Mouse (Mus musculus): ENCODE measurements at regions not wholly inside any gene's neighbourhood (a gene's known extent, or its start where the extent isn't known, plus 50 kb on each side); places are given as distances from the start of the nearest gene placed in this dataset.

DNA sequence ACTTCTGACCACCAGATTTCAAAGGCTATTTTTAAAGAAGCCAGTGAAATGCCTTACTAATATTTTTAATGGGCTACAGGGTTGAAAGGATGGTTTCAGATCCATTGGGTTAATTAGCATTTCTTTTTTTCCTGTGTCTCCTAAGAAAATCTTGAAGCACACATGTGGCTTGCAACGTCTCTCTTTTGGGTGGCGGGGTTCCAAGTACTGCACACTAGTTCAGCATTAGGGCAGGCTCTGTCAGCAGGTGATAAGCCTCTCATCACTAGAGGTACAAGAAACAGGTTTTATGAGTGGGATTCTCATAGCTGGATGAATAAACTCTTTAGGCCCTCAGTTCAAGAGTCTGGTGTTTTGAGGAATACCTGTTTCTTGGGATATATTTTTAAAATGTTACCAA lies 103.2 kb upstream of the Jun start:
- no peaks in the 10 kb centered on the region for H3K36me3 ChIP-seq
- WGBS, result 71% methylated on average over 2 of the region's 2 CpGs
- no peaks in the 10 kb centered on the region for H3K9me3 ChIP-seq
- no peak for ATAC-seq (replicated peaks)
- no peak overlapping the region for H3K4me3 ChIP-seq
- H3K4me2 ChIP-seq (replicated peaks), result no peak overlapping the region
- H3K27ac ChIP-seq (replicated peaks), result no peak overlapping the region
- no peak overlapping the region for H3K9ac ChIP-seq (replicated peaks)
- no peaks in the 10 kb centered on the region for H3K27me3 ChIP-seq
- peaks cover 17% of the 10 kb centered on the region for H3K4me1 ChIP-seq

DNA sequence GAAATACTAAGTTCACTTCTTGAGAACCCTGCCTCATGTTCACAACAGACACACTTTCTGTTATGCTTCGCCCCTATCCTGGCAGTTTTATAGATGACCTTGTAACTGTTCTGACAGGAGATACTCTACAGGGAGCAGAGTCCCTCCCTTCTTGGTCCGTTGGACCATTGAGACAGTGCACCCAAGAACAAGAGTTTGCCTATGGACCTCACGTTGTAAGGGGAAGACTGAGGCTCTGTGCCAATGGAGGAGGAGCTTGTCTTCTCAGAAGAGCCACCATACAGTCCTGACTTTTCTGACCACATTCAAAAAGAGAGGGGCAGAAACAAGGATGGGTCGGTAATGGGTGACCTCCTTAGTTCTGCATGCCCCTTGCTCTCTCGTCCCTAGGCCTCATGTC lies 103.8 kb upstream of the Jun start:
- Histone ChIP-seq H3K9ac (replicated peaks) (no peak overlapping the region), H3K27ac (replicated peaks) (no peak overlapping the region), H3K9me3 (no peaks in the 10 kb centered on the region), H3K36me3 (no peaks in the 10 kb centered on the region), H3K4me1 (peaks cover 18% of the 10 kb centered on the region), H3K27me3 (no peaks in the 10 kb centered on the region), H3K4me3 (no peak overlapping the region), H3K4me2 (replicated peaks) (no peak overlapping the region)
- WGBS, result 88% methylated on average over 5 of the region's 5 CpGs
- no peak for ATAC-seq (replicated peaks)

DNA sequence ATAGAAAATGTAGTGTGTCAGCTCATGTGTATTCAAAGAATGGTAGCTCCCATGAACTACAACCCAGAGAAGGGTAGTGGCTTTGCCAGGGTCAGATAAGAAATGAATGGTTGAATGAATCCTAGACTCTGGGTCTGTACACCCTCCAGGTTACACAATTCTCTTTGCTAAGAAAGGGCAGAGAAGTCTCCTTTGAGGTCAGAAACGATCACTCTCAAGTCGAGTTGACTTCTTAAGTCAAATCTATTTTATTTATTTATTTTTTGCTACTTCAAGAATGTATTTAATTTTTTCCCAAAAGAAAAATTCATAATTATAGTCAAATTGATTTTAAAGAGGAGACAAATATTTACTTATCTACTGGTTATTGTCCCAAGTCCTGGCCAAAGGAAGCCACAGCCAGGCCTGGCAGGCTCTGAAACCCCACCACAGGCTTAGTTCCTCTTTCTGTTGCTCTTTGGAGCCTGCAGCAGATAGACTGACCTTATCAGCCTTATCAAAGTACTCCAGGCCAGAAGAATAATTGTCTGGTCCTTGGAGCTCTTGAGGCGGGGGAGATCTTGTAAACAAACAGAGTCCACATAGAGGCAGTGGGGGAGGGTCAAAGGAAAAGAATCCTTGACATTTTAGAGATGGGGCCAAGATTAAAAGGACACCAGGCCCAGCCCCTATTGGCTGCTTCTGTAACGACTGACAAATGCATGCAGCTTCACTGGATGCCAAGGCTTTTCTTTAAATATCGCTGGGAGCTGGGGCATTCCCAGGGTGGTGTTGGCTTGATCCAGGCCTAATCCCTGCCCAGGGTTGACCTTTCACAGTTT lies 104.6 kb upstream of the Jun start:
- WGBS, result 51% methylated on average over 5 of the region's 5 CpGs
- peaks cover 24% of the 10 kb centered on the region for H3K4me1 ChIP-seq
- no peak for ATAC-seq (replicated peaks)
- no peak overlapping the region for H3K9ac ChIP-seq (replicated peaks)
- no peak overlapping the region for H3K4me2 ChIP-seq (replicated peaks)
- H3K27ac ChIP-seq (replicated peaks), result no peak overlapping the region
- H3K27me3 ChIP-seq, result no peaks in the 10 kb centered on the region
- no peaks in the 10 kb centered on the region for H3K9me3 ChIP-seq
- H3K36me3 ChIP-seq, result no peaks in the 10 kb centered on the region
- no peak overlapping the region for H3K4me3 ChIP-seq

DNA sequence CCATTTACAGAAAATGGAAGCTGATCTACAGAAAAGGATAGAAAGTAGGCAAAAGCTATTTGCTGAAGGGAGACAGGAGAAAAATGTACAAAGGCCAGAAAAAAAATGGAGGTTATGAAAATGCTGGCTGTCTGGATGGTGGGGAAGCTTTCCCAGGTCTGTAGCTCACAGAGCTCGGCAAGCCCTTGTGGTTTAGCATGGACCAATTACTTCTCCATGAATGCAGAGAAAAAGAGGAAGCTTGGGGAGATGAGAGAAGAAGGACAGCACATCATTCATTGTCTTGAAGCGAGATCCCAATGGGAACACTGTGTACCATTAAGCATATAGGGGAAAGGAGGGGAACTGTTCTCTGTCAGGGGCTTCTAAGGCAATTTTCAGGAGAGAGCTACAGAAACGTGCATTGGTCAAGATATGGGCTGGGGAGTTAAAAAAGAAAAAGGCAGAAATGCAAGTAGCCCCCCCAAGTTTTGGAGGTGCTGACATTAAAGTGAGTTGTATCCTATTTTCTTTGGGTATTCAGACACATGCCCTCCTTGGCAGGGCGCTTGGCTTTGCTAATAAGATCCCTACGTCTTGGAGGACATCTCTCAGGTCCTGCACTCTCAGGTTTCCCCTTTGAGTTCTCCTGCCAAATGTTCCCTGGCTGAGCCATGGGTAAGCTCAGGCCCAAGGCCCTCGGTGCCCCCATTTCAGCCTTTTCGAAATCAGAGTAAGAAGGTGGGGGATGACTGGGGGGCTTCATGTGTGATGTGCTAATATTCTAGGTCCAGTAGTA lies 105.8 kb upstream of the Jun start:
- peaks cover 25% of the 10 kb centered on the region for H3K4me1 ChIP-seq
- no peak overlapping the region for H3K9ac ChIP-seq (replicated peaks)
- H3K27me3 ChIP-seq, result no peaks in the 10 kb centered on the region
- no peak overlapping the region for H3K27ac ChIP-seq (replicated peaks)
- 83% methylated on average over 7 of the region's 7 CpGs for WGBS
- no peak for ATAC-seq (replicated peaks)
- no peaks in the 10 kb centered on the region for H3K36me3 ChIP-seq
- no peaks in the 10 kb centered on the region for H3K9me3 ChIP-seq
- H3K4me2 ChIP-seq (replicated peaks), result no peak overlapping the region
- no peak overlapping the region for H3K4me3 ChIP-seq

DNA sequence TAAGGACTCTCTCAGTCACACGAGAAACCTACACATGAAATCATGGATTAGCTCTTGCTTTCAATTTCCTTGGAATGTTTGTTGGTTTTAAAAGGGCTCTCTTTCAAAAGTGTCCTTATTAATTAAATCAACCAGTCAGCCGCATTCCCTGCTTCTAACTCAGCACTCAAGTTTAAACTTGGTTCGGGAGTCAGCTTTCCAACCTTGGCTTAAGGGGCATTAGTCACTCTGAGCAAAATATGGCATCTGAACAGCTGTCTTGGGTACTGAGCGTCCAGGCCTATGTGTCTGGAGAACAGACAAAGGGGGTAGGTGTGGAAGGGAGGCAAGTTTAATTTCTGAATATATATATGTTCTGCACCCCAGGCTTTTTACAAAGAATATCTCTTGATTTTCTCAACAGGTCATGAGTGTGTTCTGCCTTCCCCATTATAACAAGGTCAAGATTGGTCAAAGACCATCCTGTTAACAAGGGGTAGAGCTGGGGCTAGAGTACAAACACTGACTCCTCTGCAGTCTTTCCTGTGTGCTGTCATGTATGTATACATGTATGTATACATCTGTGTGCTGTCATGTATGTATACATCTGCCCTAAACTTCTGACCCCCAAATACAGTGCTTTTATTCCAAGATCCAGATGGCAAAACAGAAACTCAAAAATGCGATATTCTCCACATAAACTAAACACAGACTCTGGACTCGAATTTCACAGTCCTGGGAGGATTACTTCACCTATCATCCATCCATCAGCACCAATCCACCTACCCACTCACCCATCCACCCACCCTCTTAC lies 106.8 kb upstream of the Jun start:
- no peaks in the 10 kb centered on the region for H3K9me3 ChIP-seq
- H3K4me2 ChIP-seq (replicated peaks), result no peak overlapping the region
- H3K9ac ChIP-seq (replicated peaks), result no peak overlapping the region
- 80% methylated on average over 6 of the region's 6 CpGs for WGBS
- no peak overlapping the region for H3K27ac ChIP-seq (replicated peaks)
- H3K27me3 ChIP-seq, result no peaks in the 10 kb centered on the region
- peaks cover 20% of the 10 kb centered on the region for H3K4me1 ChIP-seq
- no peak for ATAC-seq (replicated peaks)
- no peaks in the 10 kb centered on the region for H3K36me3 ChIP-seq
- no peak overlapping the region for H3K4me3 ChIP-seq

DNA sequence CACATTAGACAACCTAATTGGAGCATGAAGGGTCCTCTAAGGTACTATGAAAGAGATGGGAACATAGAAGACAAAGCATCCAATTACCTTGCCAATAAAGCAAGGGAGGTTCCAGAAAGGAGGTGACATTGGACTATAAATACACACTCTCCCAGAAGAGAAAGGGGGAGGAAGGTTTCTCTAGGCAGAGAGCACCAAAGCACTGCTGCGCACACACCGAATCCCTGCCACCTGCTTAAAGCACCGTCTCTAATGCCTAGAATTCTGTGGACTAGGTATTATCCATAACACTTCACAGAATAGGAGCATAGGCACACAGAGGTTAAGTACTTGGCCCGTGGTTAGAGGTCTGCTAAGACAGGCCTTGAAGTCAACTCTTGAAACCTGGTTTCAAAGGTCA lies 107.8 kb upstream of the Jun start:
- no peak for ATAC-seq (replicated peaks)
- no peak overlapping the region for H3K9ac ChIP-seq (replicated peaks)
- H3K9me3 ChIP-seq, result no peaks in the 10 kb centered on the region
- H3K27ac ChIP-seq (replicated peaks), result no peak overlapping the region
- no peaks in the 10 kb centered on the region for H3K27me3 ChIP-seq
- WGBS, result 84% methylated on average over 4 of the region's 4 CpGs
- no peak overlapping the region for H3K4me2 ChIP-seq (replicated peaks)
- peaks cover 10% of the 10 kb centered on the region; the same call in 1 of the 2 replicates for H3K4me1 ChIP-seq
- no peaks in the 10 kb centered on the region for H3K36me3 ChIP-seq
- no peak overlapping the region for H3K4me3 ChIP-seq

DNA sequence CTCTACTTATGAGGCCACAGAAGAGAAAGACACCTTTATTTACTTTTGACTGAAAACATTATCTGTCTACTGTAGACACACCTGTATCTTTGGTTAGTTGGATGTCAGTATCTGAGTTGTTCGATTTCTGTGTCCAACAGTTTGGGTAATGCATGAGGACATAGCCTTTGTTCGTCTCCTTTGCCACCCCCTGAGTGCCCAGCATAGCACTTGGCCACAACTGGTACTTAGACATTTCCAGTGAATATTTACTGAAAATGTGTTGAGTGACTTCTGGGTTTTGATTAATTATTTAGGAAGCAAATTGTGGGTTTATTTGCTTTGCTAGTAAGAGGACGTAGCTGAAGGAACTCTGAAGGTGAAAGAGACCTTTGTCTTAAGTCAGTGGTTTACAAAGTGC lies 108.4 kb upstream of the Jun start:
- Histone ChIP-seq H3K4me1 (peaks cover 8% of the 10 kb centered on the region; the same call in 1 of the 2 replicates), H3K9ac (replicated peaks) (no peak overlapping the region), H3K4me2 (replicated peaks) (peak overlapping the region; percentile 72), H3K27ac (replicated peaks) (no peak overlapping the region), H3K9me3 (no peaks in the 10 kb centered on the region), H3K36me3 (no peaks in the 10 kb centered on the region), H3K4me3 (0 out of 2 replicates have a peak overlapping the region, but pooled peaks have one; percentile 53), H3K27me3 (no peaks in the 10 kb centered on the region)
- ATAC-seq (replicated peaks), result no peak
- 88% methylated on average over 3 of the region's 3 CpGs for WGBS

DNA sequence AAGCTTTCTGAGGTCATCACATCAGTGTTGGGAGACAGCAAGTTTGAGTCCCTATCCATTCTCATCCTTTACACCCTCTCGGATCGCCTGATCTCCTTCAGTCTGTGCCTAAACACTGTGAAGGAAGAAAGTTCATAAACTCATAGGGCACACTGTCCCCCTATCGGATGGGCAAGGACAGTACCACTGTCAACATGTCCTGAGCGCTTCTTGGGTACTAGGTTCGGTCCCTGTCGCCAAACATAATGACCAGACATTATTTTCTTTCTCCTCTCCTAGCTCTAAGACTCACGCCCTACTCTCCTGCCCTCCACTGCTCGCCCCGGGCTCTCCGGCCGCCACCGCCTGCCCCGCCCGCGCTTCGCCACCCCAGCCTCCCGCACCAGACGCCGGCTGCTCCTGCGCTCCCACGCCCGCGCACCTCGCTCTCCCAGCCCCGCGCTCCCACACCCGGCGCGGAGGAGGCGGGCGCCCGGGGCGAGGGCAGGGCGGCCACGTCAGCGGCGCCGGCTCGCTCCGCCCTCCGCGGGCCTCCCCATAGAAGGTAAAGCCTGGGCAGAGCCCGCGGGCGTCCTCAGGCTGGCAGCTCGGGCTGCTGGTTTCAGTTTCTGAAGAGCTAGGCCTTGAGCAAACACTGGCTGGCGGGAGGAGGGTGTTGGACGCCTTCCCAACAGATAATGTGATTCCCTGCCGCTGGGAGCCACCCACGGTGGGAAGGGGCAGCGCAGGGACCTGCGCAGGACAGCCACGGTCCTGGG lies 109.1 kb upstream of the Jun start:
- 1% methylated on average over 53 of the region's 53 CpGs for WGBS

DNA sequence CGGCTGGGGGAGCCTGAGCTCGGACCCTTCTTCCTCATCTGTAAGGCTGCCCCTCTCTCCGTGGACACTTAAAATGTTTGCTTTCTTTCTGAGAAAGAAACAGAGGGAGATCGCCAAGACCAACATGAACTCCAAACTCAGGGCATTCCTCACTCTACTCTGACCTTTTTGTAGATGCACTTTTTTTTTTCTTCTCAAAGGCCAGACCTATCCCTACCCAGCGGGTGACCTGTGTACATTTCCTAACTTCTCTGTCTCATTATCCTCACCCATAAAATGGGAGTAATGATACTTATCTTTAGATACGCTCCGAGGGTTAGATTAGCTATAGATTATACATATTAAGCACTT lies 109.6 kb upstream of the Jun start:
- WGBS, result 18% methylated on average over 7 of the region's 7 CpGs
- no peak; the same call in 1 of the 2 replicates for ATAC-seq (replicated peaks)

More for the DNA sequence above, 109.1 kb upstream of the Jun start:
- Histone ChIP-seq H3K9me3 (no peaks in the 10 kb centered on the region), H3K27ac (replicated peaks) (peak overlapping the region; percentile 79), H3K4me3 (peak overlapping the region; percentile 53), H3K4me2 (replicated peaks) (peak overlapping the region; percentile 72), H3K4me1 (peaks cover 8% of the 10 kb centered on the region; the same call in 1 of the 2 replicates), H3K27me3 (no peaks in the 10 kb centered on the region), H3K36me3 (no peaks in the 10 kb centered on the region), H3K9ac (replicated peaks) (peak overlapping the region; percentile 59)
- ATAC-seq (replicated peaks), result peak; percentile 94

DNA sequence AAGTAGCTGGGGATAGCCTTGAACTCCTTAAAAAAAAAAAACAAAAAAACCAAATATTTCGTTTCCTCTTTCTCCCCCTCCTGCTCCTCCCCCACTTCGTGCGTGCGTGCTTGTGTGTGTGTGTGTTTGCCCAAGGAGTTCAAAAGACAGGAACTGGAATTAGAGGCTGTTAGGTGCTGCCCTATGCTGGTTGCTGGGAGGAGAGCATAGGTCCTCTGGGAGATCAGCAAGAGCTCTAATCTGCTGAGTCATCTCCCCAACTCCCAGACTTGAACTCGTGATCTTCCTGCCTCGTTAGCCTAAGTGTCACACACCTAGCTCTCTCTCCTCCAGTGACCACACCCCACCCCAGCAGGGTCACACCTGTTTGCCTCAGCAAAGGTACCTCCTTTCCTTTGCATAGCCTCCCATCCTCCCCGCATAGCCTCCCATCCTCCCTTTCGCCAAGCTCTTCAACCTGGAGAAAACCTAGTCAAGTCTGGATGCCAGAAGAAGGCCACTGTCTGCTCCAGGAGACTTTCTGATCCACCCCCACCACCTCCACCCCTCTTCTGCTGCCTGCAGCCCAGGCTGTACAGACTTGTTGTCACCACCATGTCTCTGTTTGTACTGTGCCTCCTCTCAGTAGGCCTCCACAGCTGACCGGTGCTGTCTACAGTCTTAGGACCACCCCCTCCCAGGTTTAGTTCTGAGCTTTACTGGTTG lies 110.5 kb upstream of the Jun start:
- no peak overlapping the region for H3K27ac ChIP-seq (replicated peaks)
- no peak overlapping the region for H3K9ac ChIP-seq (replicated peaks)
- no peaks in the 10 kb centered on the region for H3K9me3 ChIP-seq
- H3K4me1 ChIP-seq, result peaks cover 8% of the 10 kb centered on the region; the same call in 1 of the 2 replicates
- 79% methylated on average over 9 of the region's 9 CpGs for WGBS
- H3K4me3 ChIP-seq, result no peak overlapping the region
- ATAC-seq (replicated peaks), result no peak
- no peak overlapping the region for H3K4me2 ChIP-seq (replicated peaks)
- no peaks in the 10 kb centered on the region for H3K36me3 ChIP-seq
- H3K27me3 ChIP-seq, result no peaks in the 10 kb centered on the region

More for the DNA sequence above, 109.6 kb upstream of the Jun start:
- Histone ChIP-seq H3K4me3 (peak overlapping the region; percentile 53), H3K9ac (replicated peaks) (peak overlapping the region; percentile 59), H3K4me2 (replicated peaks) (peak overlapping the region; percentile 72), H3K9me3 (no peaks in the 10 kb centered on the region), H3K36me3 (no peaks in the 10 kb centered on the region), H3K27me3 (no peaks in the 10 kb centered on the region), H3K4me1 (peaks cover 8% of the 10 kb centered on the region; the same call in 1 of the 2 replicates), H3K27ac (replicated peaks) (peak overlapping the region; percentile 79)

DNA sequence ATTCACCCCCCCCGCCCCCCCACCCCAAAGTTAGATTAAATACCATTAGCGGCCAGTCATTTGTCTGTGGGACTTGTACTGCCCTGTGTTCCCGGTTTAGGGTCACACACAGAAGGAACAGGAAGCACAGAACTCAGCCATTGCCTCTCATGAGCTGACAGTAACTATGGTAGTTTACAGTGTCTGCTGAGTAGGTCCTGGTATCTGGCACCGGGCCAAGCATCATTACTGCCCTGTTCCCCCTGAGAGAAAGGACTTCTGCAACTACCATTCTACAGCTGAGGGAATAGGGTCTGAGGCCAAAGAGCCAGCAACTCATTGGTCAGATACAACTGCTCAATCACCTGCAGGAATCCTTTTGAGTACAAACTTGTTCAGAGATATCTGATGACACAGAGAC lies 111.4 kb upstream of the Jun start:
- WGBS, result 70% methylated on average over 4 of the region's 4 CpGs

More for the DNA sequence above, 111.4 kb upstream of the Jun start:
- Histone ChIP-seq H3K4me3 (no peak overlapping the region), H3K4me2 (replicated peaks) (no peak overlapping the region), H3K9ac (replicated peaks) (no peak overlapping the region), H3K4me1 (peaks cover 8% of the 10 kb centered on the region; the same call in 1 of the 2 replicates), H3K9me3 (no peaks in the 10 kb centered on the region), H3K27me3 (no peaks in the 10 kb centered on the region), H3K27ac (replicated peaks) (no peak overlapping the region), H3K36me3 (no peaks in the 10 kb centered on the region)
- no peak for ATAC-seq (replicated peaks)

Measured in forebrain, embryonic 15.5 days (tissue).